Mouse (Mus musculus): ENCODE results near the gene Col4a4.

The Col4a4 gene

GRCm38 (mm10) chr1:82586713-82587399, at the start of gene Col4a4, which contains the start of gene Col4a3:
Col4a4 (minus strand) TSS chr1:82586849.
Col4a3 (plus strand) TSS chr1:82586921.
- no peak for DNase-seq (ENCODE audit: low spot score)

GRCm38 (mm10) chr1:82636321-82636720, 49.7 kb upstream of the Col4a4 start:
- no peak for DNase-seq (ENCODE audit: low spot score)

- no peak for DNase-seq (ENCODE audit: low spot score)
These were observed 48.6 kb upstream of the Col4a4 start for GRCm38 (mm10) chr1:82635254-82635620.

GRCm38 (mm10) chr1:82634545-82635253, 48.0 kb upstream of the Col4a4 start:
- no peak for DNase-seq (ENCODE audit: low spot score)

GRCm38 (mm10) chr1:82631169-82631792, 44.6 kb upstream of the Col4a4 start:
- DNase-seq (ENCODE audit: low spot score), result no peak

- DNase-seq (ENCODE audit: low spot score), result no peak
These were observed 42.8 kb upstream of the Col4a4 start for GRCm38 (mm10) chr1:82629495-82629894.

- DNase-seq (ENCODE audit: low spot score), result no peak
These were observed 41.0 kb upstream of the Col4a4 start for GRCm38 (mm10) chr1:82627652-82628051.

- DNase-seq (ENCODE audit: low spot score), result no peak
These were observed 38.8 kb upstream of the Col4a4 start for GRCm38 (mm10) chr1:82625474-82625873.

- DNase-seq (ENCODE audit: low spot score), result no peak
These were observed 38.3 kb upstream of the Col4a4 start for GRCm38 (mm10) chr1:82624934-82625333.

- DNase-seq (ENCODE audit: low spot score), result no peak
These were observed 33.3 kb upstream of the Col4a4 start for GRCm38 (mm10) chr1:82619981-82620380.

GRCm38 (mm10) chr1:82618592-82618991, 31.9 kb upstream of the Col4a4 start:
- no peak for DNase-seq (ENCODE audit: low spot score)

- no peak for DNase-seq (ENCODE audit: low spot score)
These were observed 31.4 kb upstream of the Col4a4 start for GRCm38 (mm10) chr1:82618001-82618400.

GRCm38 (mm10) chr1:82612061-82612660, 25.5 kb upstream of the Col4a4 start:
- DNase-seq (ENCODE audit: low spot score), result no peak

GRCm38 (mm10) chr1:82608646-82609262, 22.1 kb upstream of the Col4a4 start:
- DNase-seq (ENCODE audit: low spot score), result no peak

- no peak for DNase-seq (ENCODE audit: low spot score)
These were observed 19.2 kb upstream of the Col4a4 start for GRCm38 (mm10) chr1:82605856-82606255.

- no peak for DNase-seq (ENCODE audit: low spot score)
These were observed 18.7 kb upstream of the Col4a4 start for GRCm38 (mm10) chr1:82605347-82605746.

- DNase-seq (ENCODE audit: low spot score), result no peak
These were observed 16.7 kb upstream of the Col4a4 start for GRCm38 (mm10) chr1:82603198-82603950.

- DNase-seq (ENCODE audit: low spot score), result peak; percentile 20
These were observed 10.4 kb upstream of the Col4a4 start for GRCm38 (mm10) chr1:82596864-82597596.

GRCm38 (mm10) chr1:82590266-82590665, 3.6 kb upstream of the Col4a4 start:
- no peak for DNase-seq (ENCODE audit: low spot score)

GRCm38 (mm10) chr1:82585981-82586380, 668 bp downstream of the Col4a4 start:
- no peak for DNase-seq (ENCODE audit: low spot score)

GRCm38 (mm10) chr1:82578320-82578719, 8.3 kb downstream of the Col4a4 start:
- DNase-seq (ENCODE audit: low spot score), result no peak

All from yolk sac, embryonic 10.5 days (tissue).